In genomic region chr1:89444014-89444413, GRCm38 (mm10) we compare ENCODE assay signal across 15 mouse cellular contexts. TPM values are rescaled to one million over a fixed set of nuclear protein-coding genes. Genes with fewer than 3 reads are reported as not detected.
DNase-seq lines count a peak whose midpoint lies in the region; ATAC-seq and TF ChIP-seq lines count a peak whose summit lies in the region.
"Had no signal": no experiment of that assay in that cellular context is flagged by ENCODE, and none has a peak within 500 bp of the region (broad histone marks: within the 10 kb centered on the region; RNA-seq: fewer than 3 reads in every experiment).

No protein-coding gene starts in this region.

- no peak overlapping the region for H3K4me3 ChIP-seq in midbrain, embryonic 10.5 days
- no peak overlapping the region for H3K4me3 ChIP-seq in midbrain, embryonic 15.5 days
- H3K4me3 ChIP-seq in hindbrain, embryonic 11.5 days (ENCODE audit: low read depth, low read length), result no peak overlapping the region
- H3K4me3 ChIP-seq in hindbrain, embryonic 12.5 days, result no peak overlapping the region
- H3K4me3 ChIP-seq in hindbrain, postnatal 0 days (ENCODE audit: low read length), result no peak overlapping the region
- H3K4me3 ChIP-seq: embryonic facial prominence, embryonic 12.5 days; heart, embryonic 13.5 days had no signal

- no peak overlapping the region for H3K4me2 ChIP-seq in midbrain, embryonic 15.5 days
- H3K4me2 ChIP-seq in hindbrain, embryonic 11.5 days (replicated peaks; ENCODE audit: low read depth, low read length), result no peak overlapping the region
- no peak overlapping the region for H3K4me2 ChIP-seq in hindbrain, embryonic 12.5 days (replicated peaks)
- H3K4me2 ChIP-seq in hindbrain, postnatal 0 days (ENCODE audit: low read depth, low read length), result no peak overlapping the region
- H3K4me2 ChIP-seq: embryonic facial prominence, embryonic 12.5 days; heart, embryonic 13.5 days had no signal

- H3K27me3 ChIP-seq in midbrain, embryonic 10.5 days (ENCODE audit: low read depth, poor library complexity, severe bottlenecking), result 0 out of 2 replicates have a peak, but pooled peaks cover 7% of the 10 kb centered on the region
- no peaks in the 10 kb centered on the region for H3K27me3 ChIP-seq in midbrain, embryonic 15.5 days (replicated peaks)
- H3K27me3 ChIP-seq in hindbrain, embryonic 11.5 days (ENCODE audit: control insufficient read depth, insufficient read depth, low read length), result no peaks in the 10 kb centered on the region
- H3K27me3 ChIP-seq in hindbrain, embryonic 12.5 days, result no peaks in the 10 kb centered on the region
- H3K27me3 ChIP-seq in hindbrain, postnatal 0 days (ENCODE audit: insufficient read depth, low read length), result no peaks in the 10 kb centered on the region
- H3K27me3 ChIP-seq: embryonic facial prominence, embryonic 12.5 days; heart, embryonic 13.5 days had no signal

- 0 out of 2 replicates have a peak overlapping the region, but pooled peaks have one; percentile 42 for H3K27ac ChIP-seq in midbrain, embryonic 10.5 days (replicated peaks)
- H3K27ac ChIP-seq in midbrain, embryonic 15.5 days, result no peak overlapping the region
- H3K27ac ChIP-seq in hindbrain, embryonic 11.5 days (ENCODE audit: low read depth, low read length), result 0 out of 2 replicates have a peak overlapping the region, but pooled peaks have one; percentile 3
- peak overlapping the region; percentile 55 for H3K27ac ChIP-seq in hindbrain, embryonic 12.5 days
- H3K27ac ChIP-seq in hindbrain, postnatal 0 days, result no peak overlapping the region
- H3K27ac ChIP-seq: embryonic facial prominence, embryonic 12.5 days; heart, embryonic 13.5 days had no signal

- H3K9me3 ChIP-seq in midbrain, embryonic 10.5 days (replicated peaks), result no peaks in the 10 kb centered on the region
- no peaks in the 10 kb centered on the region for H3K9me3 ChIP-seq in midbrain, embryonic 15.5 days
- H3K9me3 ChIP-seq in hindbrain, embryonic 11.5 days (ENCODE audit: control insufficient read depth, low read length), result no peaks in the 10 kb centered on the region
- H3K9me3 ChIP-seq in hindbrain, embryonic 12.5 days (replicated peaks), result no peaks in the 10 kb centered on the region
- H3K9me3 ChIP-seq in hindbrain, postnatal 0 days (ENCODE audit: low read length), result no peaks in the 10 kb centered on the region
- H3K9me3 ChIP-seq: embryonic facial prominence, embryonic 12.5 days; heart, embryonic 13.5 days had no signal

- DNase-seq in midbrain, embryonic 10.5 days (ENCODE audit: low spot score), result no peak
- DNase-seq in hindbrain, embryonic 11.5 days (ENCODE audit: low spot score), result peak; percentile 46
- DNase-seq in hindbrain, postnatal 0 days (ENCODE audit: low spot score), result peak; percentile 27
- DNase-seq in Muller cell, postnatal 12 days (ENCODE audit: inconsistent ontology term), result no peak
- no peak for DNase-seq in kidney, adult 11 months
- no peak for DNase-seq in ovary, postnatal 10 days (ENCODE audit: low spot score)
- DNase-seq: adrenal gland, postnatal 10 days; gastrocnemius, postnatal 25 days; heart, adult 11 months; heart, postnatal 36 days had no signal

- no peaks in the 10 kb centered on the region for H3K36me3 ChIP-seq in midbrain, embryonic 10.5 days
- H3K36me3 ChIP-seq in midbrain, embryonic 15.5 days (replicated peaks), result no peaks in the 10 kb centered on the region
- no peaks in the 10 kb centered on the region for H3K36me3 ChIP-seq in hindbrain, embryonic 11.5 days (ENCODE audit: control insufficient read depth, insufficient read depth, low read length)
- no peaks in the 10 kb centered on the region for H3K36me3 ChIP-seq in hindbrain, embryonic 12.5 days
- H3K36me3 ChIP-seq in hindbrain, postnatal 0 days (ENCODE audit: insufficient read depth, low read length), result no peaks in the 10 kb centered on the region
- H3K36me3 ChIP-seq: embryonic facial prominence, embryonic 12.5 days; heart, embryonic 13.5 days had no signal

- ATAC-seq in midbrain, embryonic 15.5 days (replicated peaks), result no peak
- no peak; the same call in 1 of the 2 replicates for ATAC-seq in hindbrain, embryonic 11.5 days (ENCODE audit: low FRiP score)
- ATAC-seq in hindbrain, embryonic 12.5 days (ENCODE audit: low FRiP score), result peak; percentile 70; the same call in 1 of the 2 replicates
- peak; percentile 15; the same call in 1 of the 2 replicates for ATAC-seq in hindbrain, postnatal 0 days
- ATAC-seq: forebrain, embryonic 16.5 days had no signal

- peaks cover 22% of the 10 kb centered on the region for H3K4me1 ChIP-seq in midbrain, embryonic 10.5 days
- H3K4me1 ChIP-seq in midbrain, embryonic 15.5 days, result peaks cover 2% of the 10 kb centered on the region; the same call in 1 of the 2 replicates
- peaks cover 5% of the 10 kb centered on the region; the same call in 1 of the 2 replicates for H3K4me1 ChIP-seq in hindbrain, embryonic 11.5 days (replicated peaks; ENCODE audit: control insufficient read depth, insufficient read depth, low read length)
- peaks cover 22% of the 10 kb centered on the region for H3K4me1 ChIP-seq in hindbrain, embryonic 12.5 days
- H3K4me1 ChIP-seq in hindbrain, postnatal 0 days (ENCODE audit: insufficient read depth, low read length), result no peaks in the 10 kb centered on the region
- H3K4me1 ChIP-seq: embryonic facial prominence, embryonic 12.5 days had no signal

- H3K9ac ChIP-seq in midbrain, embryonic 15.5 days, result no peak overlapping the region
- H3K9ac ChIP-seq in hindbrain, embryonic 11.5 days (ENCODE audit: low read depth, low read length), result no peak overlapping the region
- no peak overlapping the region for H3K9ac ChIP-seq in hindbrain, embryonic 12.5 days
- H3K9ac ChIP-seq in hindbrain, postnatal 0 days (replicated peaks; ENCODE audit: low read length), result no peak overlapping the region
- H3K9ac ChIP-seq: embryonic facial prominence, embryonic 12.5 days; heart, embryonic 13.5 days had no signal

- WGBS in midbrain, embryonic 10.5 days, result 81% methylated on average over 3 of the region's 3 CpGs
- 45% methylated on average over 3 of the region's 3 CpGs for WGBS in midbrain, embryonic 15.5 days
- 35% methylated on average over 3 of the region's 3 CpGs for WGBS in hindbrain, embryonic 11.5 days
- WGBS in hindbrain, embryonic 12.5 days, result 39% methylated on average over 3 of the region's 3 CpGs
- WGBS in hindbrain, postnatal 0 days, result 39% methylated on average over 3 of the region's 3 CpGs

- TF ChIP-seq CTCF in hindbrain, postnatal 0 days (IDR thresholded peaks at IDR 0.05; ENCODE audit: low read depth), result no peak

RNA-seq across cellular contexts. Expression of gene Agap1, which starts 10.6 kb away (rescaled TPM):
- polyA plus RNA-seq in midbrain, embryonic 10.5 days (2016; fragmentation: Nextera tagmentation; extraction: Ambion mirVana), result 16.6 and 23.2 TPM in 2 replicates
- 56.9 and 63.6 TPM in 2 replicates for polyA plus RNA-seq in midbrain, embryonic 15.5 days (2015; fragmentation: Nextera tagmentation; extraction: Ambion mirVana)
- polyA plus RNA-seq in hindbrain, embryonic 11.5 days (2014; fragmentation: Nextera tagmentation; extraction: Ambion mirVana), result 34.7 and 41.4 TPM in 2 replicates
- polyA plus RNA-seq in hindbrain, embryonic 12.5 days (2016; fragmentation: Nextera tagmentation; extraction: Ambion mirVana), result 74.8 and 81.3 TPM in 2 replicates
- 111 and 122 TPM in 2 replicates for total RNA-seq in hindbrain, postnatal 0 days (2014; rRNA removed)
- 40.0 and 41.4 TPM in 2 replicates for polyA plus RNA-seq in hindbrain, postnatal 0 days (2015; fragmentation: Nextera tagmentation; extraction: Ambion mirVana)

Comparison
In these comparisons a context has a peak if more than half of its experiments do, and no peak if none do; other contexts are left out.
1. H3K27ac ChIP-seq: peak in midbrain, embryonic 10.5 days (single experiment), hindbrain, embryonic 11.5 days (single experiment) and hindbrain, embryonic 12.5 days (single experiment); none in midbrain, embryonic 15.5 days (single experiment) and hindbrain, postnatal 0 days (single experiment).
2. ATAC-seq: peak in hindbrain, embryonic 12.5 days (single experiment) and hindbrain, postnatal 0 days (single experiment); none in midbrain, embryonic 15.5 days (single experiment) and hindbrain, embryonic 11.5 days (single experiment).
3. DNase-seq: peak in hindbrain, embryonic 11.5 days (single experiment) and hindbrain, postnatal 0 days (single experiment); none in midbrain, embryonic 10.5 days (single experiment), Muller cell, postnatal 12 days (single experiment), kidney, adult 11 months (single experiment) and ovary, postnatal 10 days (single experiment).